Mouse (Mus musculus): ENCODE measurements around the gene Ccpg1os.

DNA sequence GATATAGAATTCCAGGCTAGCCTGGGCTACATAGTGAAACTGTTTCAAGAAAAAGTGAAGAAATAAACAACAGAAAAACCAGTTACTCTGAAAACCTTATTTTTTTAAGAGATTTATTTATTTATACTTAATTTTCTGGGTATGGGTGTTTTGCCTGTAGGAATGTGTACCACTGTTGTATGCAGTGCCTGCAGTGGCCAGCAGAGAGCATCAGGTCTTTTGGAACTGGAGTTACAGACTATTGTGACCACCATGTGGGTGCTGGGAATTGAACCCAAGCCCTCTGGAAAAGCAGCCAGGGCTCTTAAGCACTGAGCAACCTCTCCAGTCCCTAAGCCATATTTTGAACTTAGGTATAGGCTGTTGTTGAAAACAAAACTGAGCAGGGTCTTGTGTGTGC is 12.2 kb downstream of the Ccpg1os start:
- TF ChIP-seq CTCF (IDR thresholded peaks at IDR 0.05; ENCODE audit: extremely low read depth, insufficient read depth, low read length), result no peak
- TF ChIP-seq POLR2A (IDR thresholded peaks at IDR 0.05; ENCODE audit: extremely low read depth, insufficient read depth, low read length), result no peak

Measured in cortical plate, adult 2 months (tissue).